Comparison of ENCODE assay signal across 8 mouse cellular contexts in genomic region chr2:3512076-3512475, GRCm38 (mm10). TPM values are rescaled to one million over a fixed set of nuclear protein-coding genes. Genes with fewer than 3 reads are reported as not detected.
A peak's percentile ranks its signal among the peaks of the same experiment; 100 is the strongest.
DNase-seq lines count a peak whose midpoint lies in the region; ATAC-seq lines count a peak whose summit lies in the region.

No protein-coding gene starts in this region.

- WGBS in embryonic facial prominence, embryonic 13.5 days, result 0% methylated on average over 15 of the region's 15 CpGs
- WGBS in liver, embryonic 16.5 days (ENCODE audit: insufficient replicate concordance), result 0% methylated on average over 15 of the region's 15 CpGs
- WGBS in neural tube, embryonic 13.5 days, result under 1% methylated on average over 15 of the region's 15 CpGs

- H3K36me3 ChIP-seq in embryonic facial prominence, embryonic 13.5 days, result peaks cover 30% of the 10 kb centered on the region
- H3K36me3 ChIP-seq in liver, embryonic 16.5 days (ENCODE audit: control insufficient read depth, insufficient read depth), result peaks cover 25% of the 10 kb centered on the region
- H3K36me3 ChIP-seq in neural tube, embryonic 13.5 days, result peaks cover 34% of the 10 kb centered on the region

- peak; percentile 10 for DNase-seq in layer of hippocampus, adult 11-12 months (ENCODE audit: low spot score)
- DNase-seq in layer of hippocampus, postnatal 25 days (ENCODE audit: extremely low spot score in 1 of 2, low spot score in 1 of 2), result no peak
- peak; percentile 43 for DNase-seq in ZHBTc4 (ENCODE audit: low read depth, low spot score)
- peak; percentile 20 for DNase-seq in hindlimb bud, embryonic 11.5 days (ENCODE audit: extremely low spot score, low read depth, low spot score)
- DNase-seq in frontal cortex, postnatal 36 days (ENCODE audit: low spot score in 2 of 2), result no peak

- H3K27ac ChIP-seq in embryonic facial prominence, embryonic 13.5 days, result peak overlapping the region; percentile 82
- H3K27ac ChIP-seq in liver, embryonic 16.5 days (ENCODE audit: low read length), result peak overlapping the region; percentile 84
- peak overlapping the region; percentile 88 for H3K27ac ChIP-seq in neural tube, embryonic 13.5 days (replicated peaks)

- peak overlapping the region; percentile 94 for H3K9ac ChIP-seq in embryonic facial prominence, embryonic 13.5 days
- peak overlapping the region; percentile 81 for H3K9ac ChIP-seq in liver, embryonic 16.5 days (ENCODE audit: low read depth, low read length)
- peak overlapping the region; percentile 95 for H3K9ac ChIP-seq in neural tube, embryonic 13.5 days

- H3K9me3 ChIP-seq in embryonic facial prominence, embryonic 13.5 days, result no peaks in the 10 kb centered on the region
- H3K9me3 ChIP-seq in liver, embryonic 16.5 days (replicated peaks; ENCODE audit: control insufficient read depth, low read length), result no peaks in the 10 kb centered on the region
- H3K9me3 ChIP-seq in neural tube, embryonic 13.5 days, result no peaks in the 10 kb centered on the region

- H3K4me3 ChIP-seq in embryonic facial prominence, embryonic 13.5 days, result peak overlapping the region; percentile 87
- H3K4me3 ChIP-seq in liver, embryonic 16.5 days (ENCODE audit: low read depth, low read length), result peak overlapping the region; percentile 91
- H3K4me3 ChIP-seq in neural tube, embryonic 13.5 days, result peak overlapping the region; percentile 75

- peaks cover 13% of the 10 kb centered on the region for H3K4me1 ChIP-seq in embryonic facial prominence, embryonic 13.5 days
- H3K4me1 ChIP-seq in liver, embryonic 16.5 days (ENCODE audit: control insufficient read depth, low read depth, low read length), result peaks cover 7% of the 10 kb centered on the region
- peaks cover 21% of the 10 kb centered on the region for H3K4me1 ChIP-seq in neural tube, embryonic 13.5 days (replicated peaks)

- H3K4me2 ChIP-seq in embryonic facial prominence, embryonic 13.5 days, result peak overlapping the region; percentile 84
- peak overlapping the region; percentile 65 for H3K4me2 ChIP-seq in liver, embryonic 16.5 days (ENCODE audit: low read depth, low read length)
- peak overlapping the region; percentile 97 for H3K4me2 ChIP-seq in neural tube, embryonic 13.5 days

- H3K27me3 ChIP-seq in embryonic facial prominence, embryonic 13.5 days, result no peaks in the 10 kb centered on the region
- H3K27me3 ChIP-seq in liver, embryonic 16.5 days (ENCODE audit: control insufficient read depth, insufficient read depth, low read depth, low read length), result no peaks in the 10 kb centered on the region
- H3K27me3 ChIP-seq in neural tube, embryonic 13.5 days, result no peaks in the 10 kb centered on the region

- no peak for ATAC-seq in embryonic facial prominence, embryonic 13.5 days (ENCODE audit: insufficient number of reproducible peaks, insufficient read depth, low FRiP score, low TSS enrichment, low read depth)
- no peak for ATAC-seq in liver, embryonic 16.5 days (ENCODE audit: low read depth)
- ATAC-seq in neural tube, embryonic 13.5 days (ENCODE audit: low read depth), result no peak

RNA-seq across cellular contexts. Expression of gene Gm45902, which starts 0.5 kb away (rescaled TPM):
- total RNA-seq in layer of hippocampus, postnatal 25 days (2021), result 1 to 10 TPM; 3.9 to 5.9 TPM
- polyA plus RNA-seq in embryonic facial prominence, embryonic 13.5 days (2015; fragmentation: Nextera tagmentation; extraction: Ambion mirVana), result 5.6 TPM in 2 replicates
- polyA plus RNA-seq in liver, embryonic 16.5 days (2015; fragmentation: Nextera tagmentation; extraction: Ambion mirVana), result 1.4 and 1.5 TPM in 2 replicates
- 8.1 and 8.2 TPM in 2 replicates for polyA plus RNA-seq in neural tube, embryonic 13.5 days (2015; fragmentation: Nextera tagmentation; extraction: Ambion mirVana)

RNA-seq across cellular contexts. Expression of gene Hspa14, which starts 0.5 kb away (rescaled TPM):
- 10 to 100 TPM; 45.3 to 52.1 TPM for total RNA-seq in layer of hippocampus, postnatal 25 days (2021)
- 99.2 and 102 TPM in 2 replicates for polyA plus RNA-seq in embryonic facial prominence, embryonic 13.5 days (2015; fragmentation: Nextera tagmentation; extraction: Ambion mirVana)
- polyA plus RNA-seq in liver, embryonic 16.5 days (2015; fragmentation: Nextera tagmentation; extraction: Ambion mirVana), result 51.4 and 58.6 TPM in 2 replicates
- 63.1 and 70.7 TPM in 2 replicates for polyA plus RNA-seq in neural tube, embryonic 13.5 days (2015; fragmentation: Nextera tagmentation; extraction: Ambion mirVana)

RNA-seq across cellular contexts. Expression of gene Cdnf, which starts 0.8 kb away (rescaled TPM):
- total RNA-seq in layer of hippocampus, postnatal 25 days (2021), result under 1 TPM; 0.35 to 0.71 TPM
- polyA plus RNA-seq in embryonic facial prominence, embryonic 13.5 days (2015; fragmentation: Nextera tagmentation; extraction: Ambion mirVana), result 0.18 and 0.21 TPM in 2 replicates
- polyA plus RNA-seq in liver, embryonic 16.5 days (2015; fragmentation: Nextera tagmentation; extraction: Ambion mirVana), result 0.09 and 0.11 TPM in 2 replicates
- 0.10 and 0.69 TPM in 2 replicates for polyA plus RNA-seq in neural tube, embryonic 13.5 days (2015; fragmentation: Nextera tagmentation; extraction: Ambion mirVana)

RNA-seq across cellular contexts. Expression of gene Suv39h2, which starts 37.2 kb away (rescaled TPM):
- total RNA-seq in layer of hippocampus, postnatal 25 days (2021), result 1 to 10 TPM; 3.7 to 4.0 TPM
- polyA plus RNA-seq in embryonic facial prominence, embryonic 13.5 days (2015; fragmentation: Nextera tagmentation; extraction: Ambion mirVana), result 18.3 and 22.9 TPM in 2 replicates
- polyA plus RNA-seq in liver, embryonic 16.5 days (2015; fragmentation: Nextera tagmentation; extraction: Ambion mirVana), result 3.7 and 4.0 TPM in 2 replicates
- 10.4 and 12.8 TPM in 2 replicates for polyA plus RNA-seq in neural tube, embryonic 13.5 days (2015; fragmentation: Nextera tagmentation; extraction: Ambion mirVana)

RNA-seq across cellular contexts. Expression of gene Fam107b, which starts 58.2 kb away (rescaled TPM):
- 10 to 100 TPM; 18.6 to 18.8 TPM for total RNA-seq in layer of hippocampus, postnatal 25 days (2021)
- polyA plus RNA-seq in embryonic facial prominence, embryonic 13.5 days (2015; fragmentation: Nextera tagmentation; extraction: Ambion mirVana), result 37.3 and 37.6 TPM in 2 replicates
- polyA plus RNA-seq in liver, embryonic 16.5 days (2015; fragmentation: Nextera tagmentation; extraction: Ambion mirVana), result 25.0 and 25.6 TPM in 2 replicates
- 38.3 and 42.7 TPM in 2 replicates for polyA plus RNA-seq in neural tube, embryonic 13.5 days (2015; fragmentation: Nextera tagmentation; extraction: Ambion mirVana)

Comparison
In these comparisons a context has a peak if more than half of its experiments do, and no peak if none do; other contexts are left out.
1. DNase-seq: peak in layer of hippocampus, adult 11-12 months (single experiment), ZHBTc4 (single experiment) and hindlimb bud, embryonic 11.5 days (single experiment); none in layer of hippocampus, postnatal 25 days (0 of 2) and frontal cortex, postnatal 36 days (0 of 2).
2. Peak in every context shown above with its lines, with median percentiles within 50 percentile points of each other: H3K27ac ChIP-seq, H3K4me2 ChIP-seq, H3K4me3 ChIP-seq and H3K9ac ChIP-seq.